Comparison of ENCODE assay signal across 30 mouse cellular contexts in genomic region chr9:79842028-79842427, GRCm38 (mm10). TPM values are rescaled to one million over a fixed set of nuclear protein-coding genes. Genes with fewer than 3 reads are reported as not detected.
A peak's percentile ranks its signal among the peaks of the same experiment; 100 is the strongest.
DNase-seq lines count a peak whose midpoint lies in the region; ATAC-seq and TF ChIP-seq lines count a peak whose summit lies in the region.
"Had no signal": no experiment of that assay in that cellular context is flagged by ENCODE, and none has a peak within 500 bp of the region (broad histone marks: within the 10 kb centered on the region; RNA-seq: fewer than 3 reads in every experiment).

No protein-coding gene starts in this region.

- H3K4me3 ChIP-seq in embryonic facial prominence, embryonic 11.5 days (ENCODE audit: low read depth, low read length): no peak overlapping the region
- no peak overlapping the region for H3K4me3 ChIP-seq in embryonic facial prominence, embryonic 10.5 days
- H3K4me3 ChIP-seq in lung, embryonic 14.5 days (ENCODE audit: low read depth, low read length): no peak overlapping the region
- no peak overlapping the region for H3K4me3 ChIP-seq in midbrain, embryonic 14.5 days (replicated peaks; ENCODE audit: low read depth, low read length)
- no peak overlapping the region for H3K4me3 ChIP-seq in stomach, postnatal 0 days (ENCODE audit: low read depth, low read length)
- H3K4me3 ChIP-seq: embryonic facial prominence, embryonic 12.5 days; forebrain, embryonic 13.5 days; heart, embryonic 10.5 days; heart, embryonic 15.5 days; hindbrain, embryonic 12.5 days; intestine, embryonic 15.5 days; layer of hippocampus, adult 2 months; left cerebral cortex, adult 2 months; limb, embryonic 12.5 days; liver, embryonic 15.5 days had no signal

- ATAC-seq in embryonic facial prominence, embryonic 11.5 days (replicated peaks; ENCODE audit: insufficient number of reproducible peaks, low FRiP score, low TSS enrichment, low read depth): 0 out of 2 replicates have a peak, but pooled peaks have one; percentile 29
- ATAC-seq in lung, embryonic 14.5 days (ENCODE audit: insufficient read depth): no peak; the same call in 1 of the 2 replicates
- ATAC-seq in midbrain, embryonic 14.5 days (ENCODE audit: low FRiP score, low TSS enrichment): no peak; the same call in 1 of the 2 replicates
- ATAC-seq in stomach, postnatal 0 days (ENCODE audit: low FRiP score, low TSS enrichment): no peak
- ATAC-seq: activated CD4-positive, CD25-positive, alpha-beta regulatory T cell, adult 4 months; forebrain, embryonic 13.5 days; hindbrain, postnatal 0 days; intestine, embryonic 15.5 days had no signal

- no peak for TF ChIP-seq EP300 in stomach, postnatal 0 days (optimal IDR thresholded peaks at IDR 0.05)

- no peaks in the 10 kb centered on the region for H3K9me3 ChIP-seq in embryonic facial prominence, embryonic 11.5 days (replicated peaks; ENCODE audit: control insufficient read depth, low read length)
- H3K9me3 ChIP-seq in embryonic facial prominence, embryonic 10.5 days: no peaks in the 10 kb centered on the region
- H3K9me3 ChIP-seq in lung, embryonic 14.5 days (ENCODE audit: low read depth, low read length): no peaks in the 10 kb centered on the region
- no peaks in the 10 kb centered on the region for H3K9me3 ChIP-seq in midbrain, embryonic 14.5 days (ENCODE audit: control insufficient read depth, low read length)
- no peaks in the 10 kb centered on the region for H3K9me3 ChIP-seq in stomach, postnatal 0 days (ENCODE audit: control insufficient read depth, low read length)
- H3K9me3 ChIP-seq: embryonic facial prominence, embryonic 12.5 days; forebrain, embryonic 13.5 days; heart, embryonic 10.5 days; hindbrain, embryonic 12.5 days; intestine, embryonic 15.5 days; limb, embryonic 12.5 days; liver, embryonic 15.5 days had no signal

- H3K36me3 ChIP-seq in embryonic facial prominence, embryonic 11.5 days (replicated peaks; ENCODE audit: control insufficient read depth, insufficient read depth, low read depth, low read length): no peaks in the 10 kb centered on the region
- H3K36me3 ChIP-seq in embryonic facial prominence, embryonic 10.5 days (replicated peaks): no peaks in the 10 kb centered on the region
- no peaks in the 10 kb centered on the region for H3K36me3 ChIP-seq in lung, embryonic 14.5 days (ENCODE audit: insufficient read depth)
- no peaks in the 10 kb centered on the region for H3K36me3 ChIP-seq in midbrain, embryonic 14.5 days (ENCODE audit: control insufficient read depth, insufficient read depth, low read length)
- no peaks in the 10 kb centered on the region for H3K36me3 ChIP-seq in stomach, postnatal 0 days (ENCODE audit: control insufficient read depth, insufficient read depth, low read length)
- H3K36me3 ChIP-seq: embryonic facial prominence, embryonic 12.5 days; hindbrain, embryonic 12.5 days; intestine, embryonic 15.5 days; limb, embryonic 12.5 days; liver, embryonic 15.5 days had no signal

- no peak overlapping the region for H3K4me2 ChIP-seq in embryonic facial prominence, embryonic 11.5 days (ENCODE audit: low read depth, low read length)
- H3K4me2 ChIP-seq in lung, embryonic 14.5 days: no peak overlapping the region
- H3K4me2 ChIP-seq in midbrain, embryonic 14.5 days (ENCODE audit: low read length): no peak overlapping the region
- no peak overlapping the region for H3K4me2 ChIP-seq in stomach, postnatal 0 days (replicated peaks; ENCODE audit: low read depth)
- H3K4me2 ChIP-seq: embryonic facial prominence, embryonic 12.5 days; forebrain, embryonic 13.5 days; heart, embryonic 15.5 days; hindbrain, embryonic 12.5 days; intestine, embryonic 15.5 days; limb, embryonic 12.5 days; liver, embryonic 15.5 days had no signal

- no peak for TF ChIP-seq CTCF in lung, embryonic 14.5 days (IDR thresholded peaks at IDR 0.05; ENCODE audit: low read depth)
- TF ChIP-seq CTCF in stomach, postnatal 0 days (IDR thresholded peaks at IDR 0.05; ENCODE audit: low read depth): no peak

- no peaks in the 10 kb centered on the region for H3K27me3 ChIP-seq in embryonic facial prominence, embryonic 11.5 days (ENCODE audit: control insufficient read depth, insufficient read depth, low read length)
- no peaks in the 10 kb centered on the region for H3K27me3 ChIP-seq in embryonic facial prominence, embryonic 10.5 days (replicated peaks; ENCODE audit: low read depth, poor library complexity, severe bottlenecking)
- H3K27me3 ChIP-seq in lung, embryonic 14.5 days (ENCODE audit: insufficient read depth, low read length): no peaks in the 10 kb centered on the region
- no peaks in the 10 kb centered on the region for H3K27me3 ChIP-seq in midbrain, embryonic 14.5 days (ENCODE audit: control insufficient read depth, insufficient read depth, low read length)
- no peaks in the 10 kb centered on the region for H3K27me3 ChIP-seq in stomach, postnatal 0 days (ENCODE audit: control insufficient read depth, insufficient read depth, low read length)
- H3K27me3 ChIP-seq: CH12.LX; embryonic facial prominence, embryonic 12.5 days; forebrain, embryonic 13.5 days; heart, embryonic 15.5 days; hindbrain, embryonic 12.5 days; intestine, embryonic 15.5 days; limb, embryonic 12.5 days; liver, embryonic 15.5 days had no signal

- no peaks in the 10 kb centered on the region for H3K4me1 ChIP-seq in embryonic facial prominence, embryonic 11.5 days (ENCODE audit: control insufficient read depth, insufficient read depth, low read length)
- peaks cover 5% of the 10 kb centered on the region for H3K4me1 ChIP-seq in embryonic facial prominence, embryonic 10.5 days
- H3K4me1 ChIP-seq in lung, embryonic 14.5 days (ENCODE audit: insufficient read depth): peaks cover 4% of the 10 kb centered on the region
- peaks cover 5% of the 10 kb centered on the region; the same call in 1 of the 2 replicates for H3K4me1 ChIP-seq in midbrain, embryonic 14.5 days (ENCODE audit: control insufficient read depth, insufficient read depth, low read length)
- no peaks in the 10 kb centered on the region for H3K4me1 ChIP-seq in stomach, postnatal 0 days (replicated peaks; ENCODE audit: control insufficient read depth, insufficient read depth)
- H3K4me1 ChIP-seq: embryonic facial prominence, embryonic 12.5 days; forebrain, embryonic 13.5 days; heart, embryonic 10.5 days; heart, embryonic 15.5 days; intestine, embryonic 15.5 days; limb, embryonic 12.5 days; liver, embryonic 15.5 days had no signal

- H3K27ac ChIP-seq in embryonic facial prominence, embryonic 11.5 days (replicated peaks; ENCODE audit: low read depth, low read length): no peak overlapping the region
- no peak overlapping the region for H3K27ac ChIP-seq in embryonic facial prominence, embryonic 10.5 days (replicated peaks)
- peak overlapping the region; percentile 48 for H3K27ac ChIP-seq in lung, embryonic 14.5 days (ENCODE audit: low read depth)
- H3K27ac ChIP-seq in midbrain, embryonic 14.5 days (replicated peaks; ENCODE audit: low read depth, low read length): no peak overlapping the region
- H3K27ac ChIP-seq in stomach, postnatal 0 days (replicated peaks): peak overlapping the region; percentile 58
- H3K27ac ChIP-seq: embryonic facial prominence, embryonic 12.5 days; forebrain, embryonic 13.5 days; heart, embryonic 10.5 days; heart, embryonic 15.5 days; hindbrain, embryonic 12.5 days; hindbrain, postnatal 0 days; layer of hippocampus, adult 2 months; left cerebral cortex, adult 2 months; limb, embryonic 12.5 days; liver, embryonic 15.5 days; macrophage had no signal

- no peak overlapping the region for H3K9ac ChIP-seq in embryonic facial prominence, embryonic 11.5 days (replicated peaks; ENCODE audit: low read length)
- no peak overlapping the region for H3K9ac ChIP-seq in lung, embryonic 14.5 days
- no peak overlapping the region for H3K9ac ChIP-seq in midbrain, embryonic 14.5 days (replicated peaks; ENCODE audit: low read length)
- H3K9ac ChIP-seq in stomach, postnatal 0 days (ENCODE audit: low read length): no peak overlapping the region
- H3K9ac ChIP-seq: embryonic facial prominence, embryonic 12.5 days; forebrain, embryonic 13.5 days; heart, embryonic 15.5 days; hindbrain, embryonic 12.5 days; intestine, embryonic 15.5 days; limb, embryonic 12.5 days; liver, embryonic 15.5 days had no signal

- no peak for DNase-seq in embryonic facial prominence, embryonic 11.5 days (ENCODE audit: low spot score)
- no peak for DNase-seq in embryonic facial prominence, embryonic 10.5 days (ENCODE audit: low spot score)
- DNase-seq in lung, embryonic 14.5 days: no peak
- no peak for DNase-seq in lung, postnatal 4 days
- DNase-seq in midbrain, embryonic 14.5 days: peak; percentile 44
- no peak for DNase-seq in stomach, postnatal 0 days (ENCODE audit: low spot score)
- DNase-seq in frontal cortex, postnatal 14 days (ENCODE audit: low spot score in 2 of 2): no peak
- DNase-seq: adrenal gland, adult 2 months; adrenal gland, postnatal 36 days; cerebellum, adult 2 months; cerebellum, postnatal 25 days; gastrocnemius, postnatal 10 days; heart, adult 11 months; heart, postnatal 36 days; kidney, adult 2 months; kidney, postnatal 36 days had no signal

RNA-seq across cellular contexts. Expression of gene Tmem30a, which starts 48.7 kb away (rescaled TPM):
- polyA plus RNA-seq in embryonic facial prominence, embryonic 11.5 days (2014; fragmentation: Nextera tagmentation; extraction: Ambion mirVana): 64.2 and 73.6 TPM in 2 replicates
- polyA plus RNA-seq in embryonic facial prominence, embryonic 10.5 days (2016; fragmentation: Nextera tagmentation; extraction: Ambion mirVana): 49.6 and 53.2 TPM in 2 replicates
- polyA plus RNA-seq in lung, embryonic 14.5 days (2014; fragmentation: Nextera tagmentation; extraction: Ambion mirVana): 92.2 and 94.0 TPM in 2 replicates
- 103 and 131 TPM in 2 replicates for polyA plus RNA-seq in midbrain, embryonic 14.5 days (2014; fragmentation: Nextera tagmentation; extraction: Ambion mirVana)
- 56.4 and 57.3 TPM in 2 replicates for polyA plus RNA-seq in stomach, postnatal 0 days (2015; fragmentation: Nextera tagmentation; extraction: Ambion mirVana)

Comparison
In these comparisons a context has a peak if more than half of its experiments do, and no peak if none do; other contexts are left out.
1. H3K27ac ChIP-seq: peak in lung, embryonic 14.5 days (single experiment) and stomach, postnatal 0 days (single experiment); none in embryonic facial prominence, embryonic 11.5 days (single experiment), embryonic facial prominence, embryonic 10.5 days (single experiment) and midbrain, embryonic 14.5 days (single experiment).